Mouse (Mus musculus): Measurements from ENCODE around the gene Plekhg6. TPM values are rescaled to one million over a fixed set of nuclear protein-coding genes. Genes with fewer than 3 reads are reported as not detected.

Gene Plekhg6
- total and polyA plus RNA-seq, 2 experiments = 3.0 to 5.9 TPM

GRCm38 (mm10) chr6:125363021-125363420, 17.6 kb downstream of the Plekhg6 start:
- 48% methylated on average over 15 of the region's 15 CpGs for WGBS
- DNase-seq (ENCODE audit: extremely low read depth, low read depth, low spot score) = no peak
- Histone ChIP-seq H3K4me3 (ENCODE audit: insufficient read depth, low read depth, low read length) (no peak overlapping the region), H3K4me1 (ENCODE audit: control insufficient read depth, insufficient read depth, low read length) (peaks cover 11% of the 10 kb centered on the region), H3K27me3 (ENCODE audit: control insufficient read depth, insufficient read depth, low read length) (no peaks in the 10 kb centered on the region), H3K27ac (replicated peaks; ENCODE audit: insufficient read depth, low read depth, low read length) (peak overlapping the region; percentile 48), H3K79me2 (ENCODE audit: control insufficient read depth, insufficient read depth, low read length) (no peaks in the 10 kb centered on the region), H3K36me3 (ENCODE audit: control insufficient read depth, insufficient read depth, low read length) (peaks cover 25% of the 10 kb centered on the region; the same call in 1 of the 2 replicates), H3K9ac (ENCODE audit: low read depth, low read length) (no peak overlapping the region; the same call in 1 of the 2 replicates)
- TF ChIP-seq POLR2A (IDR thresholded peaks at IDR 0.05; ENCODE audit: extremely low read depth, insufficient read depth, low read length) (no peak), CTCF (IDR thresholded peaks at IDR 0.05; ENCODE audit: low read depth, low read length) (no peak)

DNA sequence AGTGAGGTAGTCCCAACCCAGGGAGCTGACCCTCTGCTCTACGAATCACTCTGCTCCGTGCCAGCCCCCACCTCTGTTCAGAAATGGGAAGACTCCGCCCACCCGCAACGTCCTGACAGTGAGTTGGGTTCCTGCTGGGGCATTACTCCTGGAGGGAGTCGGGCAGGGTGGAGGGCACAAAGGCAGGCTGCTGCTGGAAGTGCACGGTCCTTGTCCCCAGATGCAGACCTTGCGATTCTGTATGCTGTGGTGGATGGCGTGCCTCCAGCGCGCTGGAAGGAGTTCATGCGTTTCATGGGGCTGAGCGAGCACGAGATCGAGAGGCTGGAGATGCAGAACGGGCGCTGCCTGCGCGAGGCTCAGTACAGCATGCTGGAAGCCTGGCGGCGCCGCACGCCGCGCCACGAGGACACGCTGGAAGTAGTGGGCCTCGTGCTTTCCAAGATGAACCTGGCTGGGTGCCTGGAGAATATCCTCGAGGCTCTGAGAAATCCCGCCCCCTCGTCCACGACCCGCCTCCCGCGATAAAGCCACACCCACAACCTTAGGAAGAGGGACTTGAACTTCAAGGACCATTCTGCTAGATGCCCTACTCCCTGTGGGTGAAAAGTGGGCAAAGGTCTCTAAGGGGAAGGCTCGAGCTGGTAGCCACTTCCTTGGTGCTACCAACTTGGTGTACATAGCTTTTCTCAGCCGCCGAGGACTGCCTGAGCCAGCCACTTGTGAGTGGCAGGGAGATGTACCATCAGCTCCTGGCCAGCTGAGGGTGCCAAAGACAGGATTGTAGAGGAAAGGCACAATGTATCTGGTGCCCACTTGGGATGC, 18.9 kb downstream of the Plekhg6 start:
- TF ChIP-seq CTCF (IDR thresholded peaks at IDR 0.05; ENCODE audit: low read depth, low read length) (peak; percentile 51), POLR2A (IDR thresholded peaks at IDR 0.05; ENCODE audit: extremely low read depth, insufficient read depth, low read length) (no peak)
- Histone ChIP-seq H3K27me3 (ENCODE audit: control insufficient read depth, insufficient read depth, low read length) (no peaks in the 10 kb centered on the region), H3K79me2 (ENCODE audit: control insufficient read depth, insufficient read depth, low read length) (peaks cover 4% of the 10 kb centered on the region; the same call in 1 of the 2 replicates), H3K27ac (replicated peaks; ENCODE audit: insufficient read depth, low read depth, low read length) (no peak overlapping the region), H3K9ac (ENCODE audit: low read depth, low read length) (no peak overlapping the region), H3K4me1 (ENCODE audit: control insufficient read depth, insufficient read depth, low read length) (peaks cover 11% of the 10 kb centered on the region), H3K36me3 (ENCODE audit: control insufficient read depth, insufficient read depth, low read length) (peaks cover 34% of the 10 kb centered on the region; the same call in 1 of the 2 replicates), H3K4me3 (ENCODE audit: insufficient read depth, low read depth, low read length) (no peak overlapping the region)
- 70% methylated on average over 38 of the region's 38 CpGs for WGBS
- no peak for DNase-seq (ENCODE audit: extremely low read depth, low read depth, low spot score)

DNA sequence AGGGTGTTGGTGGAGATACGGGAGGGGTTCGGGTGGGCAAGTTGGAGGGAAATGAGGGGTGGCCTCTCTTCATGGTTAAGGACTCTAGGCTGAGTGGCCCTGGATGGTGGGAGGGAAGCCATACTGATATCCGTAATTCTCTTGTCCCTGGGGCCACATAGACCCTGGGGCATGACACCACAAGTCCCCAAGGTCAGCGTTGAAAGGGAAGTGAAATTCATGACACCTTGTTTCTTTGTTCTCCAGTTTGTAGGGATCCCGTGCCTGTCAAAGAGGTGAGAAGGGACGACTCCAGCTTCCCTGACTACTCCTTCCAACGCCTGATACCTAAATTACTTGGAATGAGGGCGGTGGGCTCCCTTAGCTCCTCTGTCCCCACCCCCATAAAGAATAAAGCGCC, 19.7 kb downstream of the Plekhg6 start:
- DNase-seq (ENCODE audit: extremely low read depth, low read depth, low spot score) = no peak
- Histone ChIP-seq H3K36me3 (ENCODE audit: control insufficient read depth, insufficient read depth, low read length) (peaks cover 34% of the 10 kb centered on the region; the same call in 1 of the 2 replicates), H3K79me2 (ENCODE audit: control insufficient read depth, insufficient read depth, low read length) (peaks cover 6% of the 10 kb centered on the region; the same call in 1 of the 2 replicates), H3K27me3 (ENCODE audit: control insufficient read depth, insufficient read depth, low read length) (no peaks in the 10 kb centered on the region), H3K27ac (replicated peaks; ENCODE audit: insufficient read depth, low read depth, low read length) (no peak overlapping the region), H3K4me3 (ENCODE audit: insufficient read depth, low read depth, low read length) (no peak overlapping the region), H3K9ac (ENCODE audit: low read depth, low read length) (no peak overlapping the region), H3K4me1 (ENCODE audit: control insufficient read depth, insufficient read depth, low read length) (peaks cover 13% of the 10 kb centered on the region)
- 90% methylated on average over 9 of the region's 9 CpGs for WGBS
- TF ChIP-seq POLR2A (IDR thresholded peaks at IDR 0.05; ENCODE audit: extremely low read depth, insufficient read depth, low read length) = no peak
- no peak for TF ChIP-seq CTCF (IDR thresholded peaks at IDR 0.05; ENCODE audit: low read depth, low read length)

GRCm38 (mm10) chr6:125359999-125360398, 20.6 kb downstream of the Plekhg6 start:
- 47% methylated on average over 9 of the region's 9 CpGs for WGBS
- peaks cover 34% of the 10 kb centered on the region; the same call in 1 of the 2 replicates for H3K36me3 ChIP-seq (ENCODE audit: control insufficient read depth, insufficient read depth, low read length)
- peak; percentile 62 for DNase-seq (ENCODE audit: extremely low read depth, low read depth, low spot score)
- peaks cover 21% of the 10 kb centered on the region for H3K4me1 ChIP-seq (ENCODE audit: control insufficient read depth, insufficient read depth, low read length)
- H3K27ac ChIP-seq (replicated peaks; ENCODE audit: insufficient read depth, low read depth, low read length) = no peak overlapping the region
- H3K79me2 ChIP-seq (ENCODE audit: control insufficient read depth, insufficient read depth, low read length) = peaks cover 15% of the 10 kb centered on the region; the same call in 1 of the 2 replicates
- no peak overlapping the region for H3K9ac ChIP-seq (ENCODE audit: low read depth, low read length)
- no peak for TF ChIP-seq POLR2A (IDR thresholded peaks at IDR 0.05; ENCODE audit: extremely low read depth, insufficient read depth, low read length)
- no peak; the same call in 1 of the 2 replicates for TF ChIP-seq CTCF (IDR thresholded peaks at IDR 0.05; ENCODE audit: low read depth, low read length)
- no peak overlapping the region for H3K4me3 ChIP-seq (ENCODE audit: insufficient read depth, low read depth, low read length)
- no peaks in the 10 kb centered on the region for H3K27me3 ChIP-seq (ENCODE audit: control insufficient read depth, insufficient read depth, low read length)

DNA sequence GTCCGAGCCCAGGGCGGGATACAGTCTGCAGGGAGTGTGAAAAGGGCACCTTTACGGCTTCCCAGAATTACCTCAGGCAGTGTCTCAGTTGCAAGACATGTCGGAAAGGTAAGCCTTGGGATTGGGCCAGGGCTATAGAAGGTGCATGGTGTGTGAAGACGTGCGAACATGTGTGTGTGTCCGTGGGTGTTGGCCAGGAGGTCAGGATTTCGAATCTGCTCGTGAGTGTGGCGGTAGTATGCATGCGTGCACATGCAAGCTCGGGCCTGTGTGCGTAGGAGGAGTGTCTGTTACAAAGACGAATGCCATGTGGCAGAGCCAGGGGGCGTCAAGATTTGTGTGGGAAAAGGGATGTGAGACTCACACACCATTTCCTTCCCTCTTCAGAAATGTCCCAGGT, 23.3 kb downstream of the Plekhg6 start:
- H3K4me3 ChIP-seq (ENCODE audit: insufficient read depth, low read depth, low read length) = no peak overlapping the region
- no peak overlapping the region for H3K9ac ChIP-seq (ENCODE audit: low read depth, low read length)
- TF ChIP-seq POLR2A (IDR thresholded peaks at IDR 0.05; ENCODE audit: extremely low read depth, insufficient read depth, low read length) (no peak), CTCF (IDR thresholded peaks at IDR 0.05; ENCODE audit: low read depth, low read length) (no peak)
- H3K36me3 ChIP-seq (ENCODE audit: control insufficient read depth, insufficient read depth, low read length) = peaks cover 33% of the 10 kb centered on the region; the same call in 1 of the 2 replicates
- peaks cover 31% of the 10 kb centered on the region; the same call in 1 of the 2 replicates for H3K79me2 ChIP-seq (ENCODE audit: control insufficient read depth, insufficient read depth, low read length)
- H3K27me3 ChIP-seq (ENCODE audit: control insufficient read depth, insufficient read depth, low read length) = no peaks in the 10 kb centered on the region
- 88% methylated on average over 15 of the region's 15 CpGs for WGBS
- no peak for DNase-seq (ENCODE audit: extremely low read depth, low read depth, low spot score)
- no peak overlapping the region for H3K27ac ChIP-seq (replicated peaks; ENCODE audit: insufficient read depth, low read depth, low read length)
- H3K4me1 ChIP-seq (ENCODE audit: control insufficient read depth, insufficient read depth, low read length) = peaks cover 33% of the 10 kb centered on the region
